Mouse (Mus musculus): Measurements from ENCODE around the gene Atp8a1. TPM values are rescaled to one million over a fixed set of nuclear protein-coding genes. Genes with fewer than 3 reads are reported as not detected.

The Atp8a1 gene
- polyA plus RNA-seq, 1 experiment from 2014 or later, result 26.9 TPM

DNA sequence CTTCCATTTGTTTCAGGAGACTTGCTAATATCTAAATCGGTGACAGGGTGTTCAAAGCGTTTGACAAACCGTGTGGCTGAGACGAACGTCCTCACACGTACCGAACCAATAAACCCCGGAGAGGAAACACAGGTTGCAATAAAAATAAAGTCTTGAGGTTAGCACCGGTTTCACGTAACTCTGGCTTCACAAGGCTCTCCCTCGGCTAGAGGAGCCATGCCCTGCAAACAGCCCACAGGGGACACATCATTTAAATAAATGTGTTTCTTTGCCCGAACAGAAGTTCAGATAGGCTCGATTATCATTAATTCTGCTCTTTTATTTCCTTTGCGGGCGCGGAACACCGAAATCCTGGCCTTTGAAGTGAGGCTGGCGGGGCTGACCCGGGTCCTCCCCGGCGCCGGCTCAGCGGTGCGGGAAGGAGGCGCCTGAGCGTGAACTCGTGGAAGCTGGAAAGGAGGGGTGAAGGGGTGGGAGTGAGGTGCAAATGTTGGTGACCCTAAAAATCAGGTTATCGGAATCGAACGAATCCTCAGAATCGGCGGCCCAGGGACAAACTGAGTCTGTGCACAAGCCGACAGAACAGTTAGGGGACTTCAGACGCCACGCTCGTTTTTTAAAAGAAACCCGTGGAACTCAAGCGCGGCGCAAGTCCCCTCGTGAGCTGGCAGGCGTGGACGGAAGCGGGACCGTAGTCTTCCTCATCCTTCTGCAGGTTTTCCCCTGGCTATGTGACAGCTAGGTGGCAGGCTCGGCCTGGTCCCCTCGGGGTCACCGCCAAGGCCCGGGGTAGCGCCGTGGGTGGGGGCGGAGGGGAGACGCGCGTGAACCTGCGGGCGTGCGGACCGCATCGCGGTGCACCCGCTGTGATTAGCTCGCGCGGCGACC lies 240.1 kb downstream of the Atp8a1 start:
- under 1% methylated on average over 66 of the region's 66 CpGs for WGBS
- Histone ChIP-seq H3K27me3 (ENCODE audit: control insufficient read depth, insufficient read depth, low read length) (peaks cover 40% of the 10 kb centered on the region), H3K27ac (ENCODE audit: low read depth, low read length) (no peak overlapping the region), H3K36me3 (ENCODE audit: control insufficient read depth, insufficient read depth, low read length) (no peaks in the 10 kb centered on the region), H3K4me2 (ENCODE audit: low read depth) (peak overlapping the region; percentile 89), H3K4me3 (ENCODE audit: low read depth, low read length) (peak overlapping the region; percentile 57), H3K4me1 (ENCODE audit: control insufficient read depth, insufficient read depth, low read length) (peaks cover 5% of the 10 kb centered on the region), H3K9ac (ENCODE audit: low read length) (peak overlapping the region; percentile 60), H3K9me3 (ENCODE audit: control insufficient read depth, low read length) (no peaks in the 10 kb centered on the region)
- ATAC-seq (ENCODE audit: insufficient read depth, low FRiP score, low TSS enrichment), result peak; percentile 43; the same call in 1 of the 2 replicates
- DNase-seq (ENCODE audit: low spot score), result peak; percentile 71

DNA sequence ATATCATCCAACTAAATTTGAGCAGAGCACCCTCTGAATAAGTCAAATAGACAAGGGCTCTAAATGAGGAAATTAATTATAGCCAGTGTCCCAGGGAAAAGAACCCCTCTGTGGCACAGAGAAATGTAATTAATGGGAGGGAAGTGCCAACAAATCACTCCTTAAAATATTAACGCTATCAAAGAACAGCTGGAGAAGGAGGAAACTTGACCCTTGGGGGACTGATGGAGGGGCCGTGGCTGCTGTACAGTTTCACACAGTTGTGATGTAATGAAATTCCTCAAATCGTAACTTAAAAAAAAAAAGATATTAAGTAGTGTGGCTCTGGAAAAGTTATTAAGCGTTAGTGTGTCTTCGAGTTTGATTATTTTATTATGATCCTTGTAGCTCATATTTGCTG lies 241.3 kb downstream of the Atp8a1 start:
- DNase-seq (ENCODE audit: low spot score), result no peak
- no peaks in the 10 kb centered on the region for H3K36me3 ChIP-seq (ENCODE audit: control insufficient read depth, insufficient read depth, low read length)
- no peak overlapping the region for H3K9ac ChIP-seq (ENCODE audit: low read length)
- peaks cover 5% of the 10 kb centered on the region for H3K4me1 ChIP-seq (ENCODE audit: control insufficient read depth, insufficient read depth, low read length)
- H3K27ac ChIP-seq (ENCODE audit: low read depth, low read length), result no peak overlapping the region
- WGBS, result 36% methylated on average over 5 of the region's 5 CpGs
- no peaks in the 10 kb centered on the region for H3K9me3 ChIP-seq (ENCODE audit: control insufficient read depth, low read length)
- H3K4me2 ChIP-seq (ENCODE audit: low read depth), result no peak overlapping the region
- no peak overlapping the region for H3K4me3 ChIP-seq (ENCODE audit: low read depth, low read length)
- H3K27me3 ChIP-seq (ENCODE audit: control insufficient read depth, insufficient read depth, low read length), result peaks cover 35% of the 10 kb centered on the region
- no peak for ATAC-seq (ENCODE audit: insufficient read depth, low FRiP score, low TSS enrichment)

DNA sequence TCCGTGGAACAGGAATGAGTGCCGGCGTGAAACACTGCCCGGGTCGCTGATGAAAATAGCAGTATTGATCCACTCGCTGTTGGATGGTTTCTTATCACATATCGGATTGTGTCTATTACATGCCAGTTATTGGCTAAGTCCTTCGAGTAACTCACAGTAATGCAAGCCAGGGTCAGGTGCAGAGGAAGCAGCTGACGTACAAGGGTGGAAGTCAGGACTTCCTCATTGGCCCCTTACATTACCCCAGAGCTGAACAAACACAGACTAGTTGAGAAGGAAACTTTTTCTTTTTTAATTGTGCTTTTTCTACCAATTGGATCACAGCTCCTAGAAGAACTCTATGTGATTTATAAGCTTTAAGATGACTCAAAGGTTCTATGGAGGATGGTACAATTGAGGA lies 247.3 kb downstream of the Atp8a1 start:
- no peaks in the 10 kb centered on the region for H3K4me1 ChIP-seq (ENCODE audit: control insufficient read depth, insufficient read depth, low read length)
- no peak overlapping the region for H3K9ac ChIP-seq (ENCODE audit: low read length)
- no peaks in the 10 kb centered on the region for H3K9me3 ChIP-seq (ENCODE audit: control insufficient read depth, low read length)
- no peaks in the 10 kb centered on the region for H3K27me3 ChIP-seq (ENCODE audit: control insufficient read depth, insufficient read depth, low read length)
- no peak overlapping the region for H3K27ac ChIP-seq (ENCODE audit: low read depth, low read length)
- H3K4me3 ChIP-seq (ENCODE audit: low read depth, low read length), result no peak overlapping the region
- H3K4me2 ChIP-seq (ENCODE audit: low read depth), result no peak overlapping the region
- ATAC-seq (ENCODE audit: insufficient read depth, low FRiP score, low TSS enrichment) (no peak), DNase-seq (ENCODE audit: low spot score) (no peak)
- 93% methylated on average over 9 of the region's 9 CpGs for WGBS
- no peaks in the 10 kb centered on the region for H3K36me3 ChIP-seq (ENCODE audit: control insufficient read depth, insufficient read depth, low read length)

DNA sequence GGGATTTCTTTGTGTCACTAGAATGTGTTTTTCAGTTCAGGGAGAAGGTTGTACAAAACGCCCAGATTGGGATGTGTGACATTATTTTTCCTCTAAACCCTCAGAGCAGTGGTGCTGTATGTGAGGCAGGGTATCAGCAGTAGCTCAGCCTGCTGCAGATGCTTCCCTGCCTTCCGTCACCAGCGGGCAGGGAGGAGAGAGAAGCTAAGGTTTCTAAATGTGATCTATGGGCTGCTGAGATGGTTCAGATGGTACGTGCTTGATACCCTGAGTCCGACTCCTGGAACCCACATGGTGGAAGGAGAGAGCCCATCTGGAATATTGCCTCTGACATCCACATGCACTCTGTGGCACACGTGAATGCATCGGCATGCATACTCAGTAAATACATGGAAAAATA lies 251.6 kb downstream of the Atp8a1 start:
- no peaks in the 10 kb centered on the region for H3K27me3 ChIP-seq (ENCODE audit: control insufficient read depth, insufficient read depth, low read length)
- ATAC-seq (ENCODE audit: insufficient read depth, low FRiP score, low TSS enrichment), result no peak
- DNase-seq (ENCODE audit: low spot score), result no peak
- 69% methylated on average over 7 of the region's 7 CpGs for WGBS
- H3K9me3 ChIP-seq (ENCODE audit: control insufficient read depth, low read length), result no peaks in the 10 kb centered on the region
- H3K9ac ChIP-seq (ENCODE audit: low read length), result no peak overlapping the region
- H3K36me3 ChIP-seq (ENCODE audit: control insufficient read depth, insufficient read depth, low read length), result no peaks in the 10 kb centered on the region
- no peak overlapping the region for H3K27ac ChIP-seq (ENCODE audit: low read depth, low read length)
- no peak overlapping the region for H3K4me3 ChIP-seq (ENCODE audit: low read depth, low read length)
- no peaks in the 10 kb centered on the region for H3K4me1 ChIP-seq (ENCODE audit: control insufficient read depth, insufficient read depth, low read length)
- no peak overlapping the region for H3K4me2 ChIP-seq (ENCODE audit: low read depth)

DNA sequence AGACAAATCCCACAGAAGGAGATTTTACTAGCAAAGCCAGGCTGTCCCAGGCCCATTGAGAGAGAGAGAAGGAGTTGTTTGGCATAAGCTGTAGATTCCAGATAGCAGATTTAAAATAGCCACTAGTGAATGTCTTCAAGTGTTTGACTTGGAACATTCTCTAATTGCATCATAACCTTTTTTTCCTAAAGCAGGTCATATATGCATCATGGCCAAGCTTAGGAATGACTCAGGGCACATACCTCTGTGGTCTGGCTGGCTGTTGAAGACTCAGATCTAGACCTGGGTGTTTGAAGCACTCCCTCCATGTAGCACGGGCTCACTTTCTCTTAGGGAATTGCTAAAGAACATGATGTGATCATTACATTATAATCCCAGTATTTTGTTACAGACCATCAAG lies 252.2 kb downstream of the Atp8a1 start:
- H3K9me3 ChIP-seq (ENCODE audit: control insufficient read depth, low read length), result no peaks in the 10 kb centered on the region
- H3K27me3 ChIP-seq (ENCODE audit: control insufficient read depth, insufficient read depth, low read length), result no peaks in the 10 kb centered on the region
- no peaks in the 10 kb centered on the region for H3K4me1 ChIP-seq (ENCODE audit: control insufficient read depth, insufficient read depth, low read length)
- H3K9ac ChIP-seq (ENCODE audit: low read length), result no peak overlapping the region
- H3K27ac ChIP-seq (ENCODE audit: low read depth, low read length), result no peak overlapping the region
- no peaks in the 10 kb centered on the region for H3K36me3 ChIP-seq (ENCODE audit: control insufficient read depth, insufficient read depth, low read length)
- H3K4me2 ChIP-seq (ENCODE audit: low read depth), result no peak overlapping the region
- ATAC-seq (ENCODE audit: insufficient read depth, low FRiP score, low TSS enrichment) (no peak), DNase-seq (ENCODE audit: low spot score) (no peak)
- no peak overlapping the region for H3K4me3 ChIP-seq (ENCODE audit: low read depth, low read length)
- 87% methylated on average over 1 of the region's 1 CpGs for WGBS

DNA sequence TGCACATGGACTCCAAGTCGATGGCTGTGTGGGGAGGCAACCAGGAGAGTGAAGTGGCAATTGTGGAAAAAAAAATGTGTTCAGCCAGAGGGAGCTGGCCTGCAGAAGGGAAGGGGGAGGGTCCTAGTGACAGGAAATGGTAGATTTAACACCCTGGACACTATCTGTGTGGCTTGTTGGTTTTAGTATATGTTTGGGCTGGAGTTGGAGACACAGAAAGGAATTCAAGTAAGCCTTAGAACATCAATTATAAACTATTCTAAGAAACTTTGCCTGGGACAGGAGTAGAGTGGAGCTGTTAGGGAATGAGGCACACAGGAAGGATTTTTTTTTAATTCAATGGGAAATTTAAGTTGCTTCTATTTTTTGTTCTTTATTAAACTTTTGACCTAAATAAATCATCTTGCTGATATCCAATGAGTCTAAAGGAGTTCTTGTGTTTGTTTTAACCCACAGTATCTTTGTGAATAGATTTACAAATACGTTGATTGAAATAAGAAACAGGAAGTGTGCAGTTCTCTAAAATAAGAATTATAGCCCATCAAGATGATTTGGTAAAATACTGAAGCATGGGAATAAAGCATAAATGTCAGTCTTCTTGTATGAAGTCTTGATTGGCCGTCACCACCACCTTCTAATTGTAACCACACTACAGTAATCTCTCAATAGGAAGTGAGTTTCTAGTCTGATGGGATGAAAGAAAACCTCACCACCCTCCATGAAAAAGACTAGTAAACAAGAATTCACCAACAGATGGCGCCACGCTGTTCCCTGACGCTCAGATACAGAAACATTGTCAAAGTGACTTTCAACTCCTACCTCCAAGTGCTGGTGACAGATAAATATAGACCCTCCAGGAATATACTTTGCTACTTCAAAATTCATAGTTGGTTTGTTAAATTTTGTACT lies 267.3 kb downstream of the Atp8a1 start:
- ATAC-seq (ENCODE audit: insufficient read depth, low FRiP score, low TSS enrichment), result no peak
- Histone ChIP-seq H3K4me3 (ENCODE audit: low read depth, low read length) (no peak overlapping the region), H3K27ac (ENCODE audit: low read depth, low read length) (no peak overlapping the region), H3K9ac (ENCODE audit: low read length) (no peak overlapping the region), H3K9me3 (ENCODE audit: control insufficient read depth, low read length) (no peaks in the 10 kb centered on the region), H3K4me2 (ENCODE audit: low read depth) (no peak overlapping the region), H3K27me3 (ENCODE audit: control insufficient read depth, insufficient read depth, low read length) (no peaks in the 10 kb centered on the region), H3K36me3 (ENCODE audit: control insufficient read depth, insufficient read depth, low read length) (no peaks in the 10 kb centered on the region), H3K4me1 (ENCODE audit: control insufficient read depth, insufficient read depth, low read length) (no peaks in the 10 kb centered on the region)
- WGBS, result 54% methylated on average over 6 of the region's 6 CpGs
- DNase-seq (ENCODE audit: low spot score), result no peak

DNA sequence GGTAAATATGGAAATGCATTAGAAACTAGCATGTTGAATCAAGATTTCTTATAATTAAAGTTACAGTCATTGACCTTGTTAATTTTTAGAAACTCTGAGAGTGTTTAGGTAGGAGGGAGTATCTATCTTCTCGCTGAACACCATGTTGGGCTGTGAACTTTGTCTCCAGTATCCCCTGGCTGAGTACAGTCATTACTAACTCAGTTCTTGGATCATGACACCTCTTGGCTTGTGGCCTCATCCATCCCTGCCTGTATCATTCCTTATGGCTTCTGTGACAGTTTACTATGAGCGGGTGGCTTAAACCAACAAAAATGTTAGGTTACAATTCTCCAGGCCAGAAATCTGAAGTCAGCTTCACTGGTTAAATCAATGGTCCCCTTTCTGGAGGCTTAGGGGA lies 271.5 kb downstream of the Atp8a1 start:
- ATAC-seq (ENCODE audit: insufficient read depth, low FRiP score, low TSS enrichment), result no peak
- no peaks in the 10 kb centered on the region for H3K4me1 ChIP-seq (ENCODE audit: control insufficient read depth, insufficient read depth, low read length)
- no peak overlapping the region for H3K9ac ChIP-seq (ENCODE audit: low read length)
- no peaks in the 10 kb centered on the region for H3K9me3 ChIP-seq (ENCODE audit: control insufficient read depth, low read length)
- WGBS, result 95% methylated on average over 2 of the region's 2 CpGs
- no peak overlapping the region for H3K4me2 ChIP-seq (ENCODE audit: low read depth)
- DNase-seq (ENCODE audit: low spot score), result no peak
- no peak overlapping the region for H3K27ac ChIP-seq (ENCODE audit: low read depth, low read length)
- H3K36me3 ChIP-seq (ENCODE audit: control insufficient read depth, insufficient read depth, low read length), result no peaks in the 10 kb centered on the region
- no peaks in the 10 kb centered on the region for H3K27me3 ChIP-seq (ENCODE audit: control insufficient read depth, insufficient read depth, low read length)
- H3K4me3 ChIP-seq (ENCODE audit: low read depth, low read length), result no peak overlapping the region

DNA sequence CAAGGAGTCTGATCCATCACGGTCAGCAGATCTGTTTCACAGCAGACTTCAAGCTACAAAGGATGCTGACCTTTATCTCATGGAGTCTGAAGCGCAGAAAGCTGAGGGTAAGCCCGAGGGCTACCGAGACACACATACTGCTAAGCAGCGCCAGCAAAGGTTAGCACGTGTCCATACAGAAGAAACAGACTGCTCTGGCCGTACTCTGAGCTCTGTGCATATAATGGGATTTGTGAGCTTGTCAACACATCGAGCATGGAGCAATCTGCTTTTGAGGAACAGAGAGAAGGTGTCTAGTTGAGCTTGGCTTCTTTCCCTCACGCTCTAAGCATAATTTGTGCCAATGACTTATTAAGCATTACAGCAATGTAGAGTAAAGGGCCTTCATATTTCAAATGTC lies 273.2 kb downstream of the Atp8a1 start:
- Histone ChIP-seq H3K9me3 (ENCODE audit: control insufficient read depth, low read length) (no peaks in the 10 kb centered on the region), H3K27me3 (ENCODE audit: control insufficient read depth, insufficient read depth, low read length) (no peaks in the 10 kb centered on the region), H3K36me3 (ENCODE audit: control insufficient read depth, insufficient read depth, low read length) (no peaks in the 10 kb centered on the region), H3K9ac (ENCODE audit: low read length) (no peak overlapping the region), H3K4me2 (ENCODE audit: low read depth) (no peak overlapping the region), H3K27ac (ENCODE audit: low read depth, low read length) (no peak overlapping the region), H3K4me1 (ENCODE audit: control insufficient read depth, insufficient read depth, low read length) (no peaks in the 10 kb centered on the region), H3K4me3 (ENCODE audit: low read depth, low read length) (no peak overlapping the region)
- ATAC-seq (ENCODE audit: insufficient read depth, low FRiP score, low TSS enrichment), result no peak
- DNase-seq (ENCODE audit: low spot score), result no peak
- WGBS, result 87% methylated on average over 9 of the region's 9 CpGs

All from neural tube, embryonic 11.5 days (tissue).